Mouse (Mus musculus) adrenal gland, adult 18-20 months (tissue): ENCODE results near the gene Tmed6. TPM values are rescaled to one million over a fixed set of nuclear protein-coding genes. Genes with fewer than 3 reads are reported as not detected.

ENCODE experiments used
- DNase-seq, 2 experiments: peaks; one replicate each; pipeline ENCODE4 v3.0.0; 2021 to 2022; ENCODE audit warnings: low spot score in 2 of 2
- microRNA-seq, 2 experiments: library from miRNA; unstranded; fragments of <30 nt; microRNA quantifications; one replicate each; pipeline ENCODE4 v1.2.0; 2021; ENCODE audit warnings: borderline number of aligned reads in 2 of 2
- total RNA-seq, 2 experiments: library from RNA; stranded (reverse); gene quantifications; 1 replicate in 1 of 2; 2 replicates in 1 of 2; pipeline ENCODE4 v1.2.3; 2021

The Tmed6 gene
- total RNA-seq, 2 experiments from 2014 or later: not detected

GRCm38 (mm10) chr8:107014915-107015314, 50.5 kb downstream of the Tmed6 start:
- no peak for DNase-seq

- no peak for DNase-seq
Measured at GRCm38 (mm10) chr8:107012666-107013065, 52.8 kb downstream of the Tmed6 start.

Small RNA genes within 50 kb of the gene (microRNA-seq; reads per million reads assigned to microRNA genes)
- gene Mir7075: 0.47 to 1.2 reads per million in 2 experiments

Other genes starting within 250 kb of the Tmed6 start
- gene Has3, start 195.4 kb downstream of the Tmed6 start, total RNA-seq: under 1 TPM; 0.26 to 0.33 TPM
- 10 to 100 TPM; 48.9 to 50.9 TPM for gene Utp4, start 172.0 kb downstream of the Tmed6 start, total RNA-seq
- gene Sntb2, start 129.9 kb downstream of the Tmed6 start, total RNA-seq: 10 to 100 TPM; 16.9 to 20.9 TPM
- 10 to 100 TPM; 77.8 to 82.3 TPM for gene Vps4a, start 34.4 kb downstream of the Tmed6 start, total RNA-seq
- gene Pdf, start 17.0 kb downstream of the Tmed6 start, total RNA-seq: 10 to 100 TPM; 41.8 to 53.9 TPM
- gene Cog8, start 9.0 kb downstream of the Tmed6 start, total RNA-seq: 10 to 100 TPM; 33.2 to 35.3 TPM
- 10 to 100 TPM; 47.5 to 54.1 TPM for gene Nip7, start 8.8 kb downstream of the Tmed6 start, total RNA-seq
- gene Terf2, start 30.9 kb upstream of the Tmed6 start, total RNA-seq: 10 to 100 TPM; 20.5 to 22.6 TPM
- gene Cyb5b, start 85.0 kb upstream of the Tmed6 start, total RNA-seq: 100 to 1,000 TPM; 320 to 493 TPM
- 100 to 1,000 TPM in 1 of 2 experiments, 10 to 100 TPM in 1; 66.5 to 101 TPM for gene Nfat5, start 227.8 kb upstream of the Tmed6 start, total RNA-seq